Mouse (Mus musculus) midbrain, embryonic 10.5 days (tissue): ENCODE measurements at regions not wholly inside any gene's neighbourhood (a gene's known extent, or its start where the extent isn't known, plus 50 kb on each side); places are given as distances from the start of the nearest gene placed in this dataset.

Source experiments
- DNase-seq: peaks from one replicate; pipeline ENCODE4 v3.0.0-alpha.2; 2017; ENCODE audit warnings: low spot score
- H3K27ac ChIP-seq: fragments of 300-500 bp; sonication (generic); replicated peaks from 2 replicates; pipeline ENCODE4 v1.5.1; 2016; ENCODE audit warnings: mild to moderate bottlenecking
- H3K27me3 ChIP-seq: fragments of 300-500 bp; sonication (generic); 2 replicates; pipeline ENCODE4 v1.6.1; 2016; ENCODE audit warnings: low read depth, mild to moderate bottlenecking; ENCODE audit not compliant: poor library complexity, severe bottlenecking
- H3K36me3 ChIP-seq: fragments of 300-500 bp; sonication (generic); 2 replicates; pipeline ENCODE4 v1.6.1; 2016; ENCODE audit warnings: mild to moderate bottlenecking, moderate library complexity
- H3K4me1 ChIP-seq: fragments of 300-500 bp; sonication (generic); 2 replicates; pipeline ENCODE4 v1.6.1; 2016
- H3K4me3 ChIP-seq: fragments of 300-500 bp; sonication (generic); 2 replicates; pipeline ENCODE4 v1.5.1; 2016; ENCODE audit warnings: mild to moderate bottlenecking, moderate library complexity
- H3K9me3 ChIP-seq: fragments of 300-500 bp; sonication (generic); replicated peaks from 2 replicates; pipeline ENCODE4 v1.6.1; 2016; ENCODE audit warnings: mild to moderate bottlenecking
- WGBS: fragments of 180-500 bp; shearing (Covaris S2); methylation state at CpG from one replicate; pipeline ENCODE4 v1.1.7; 2016; 5-methylcytosine and 5-hydroxymethylcytosine counted together

GRCm38 (mm10) chr3:38299898-38300751 lies 184.5 kb downstream of the Ankrd50 start:
- no peak for DNase-seq
- Histone ChIP-seq H3K9me3 (no peaks in the 10 kb centered on the region), H3K27ac (no peak overlapping the region), H3K4me3 (no peak overlapping the region), H3K4me1 (peaks cover 13% of the 10 kb centered on the region), H3K36me3 (no peaks in the 10 kb centered on the region), H3K27me3 (no peaks in the 10 kb centered on the region)
- WGBS: 74% methylated on average over 11 of the region's 11 CpGs

GRCm38 (mm10) chr3:38299236-38299897 lies 185.3 kb downstream of the Ankrd50 start:
- no peak for DNase-seq
- WGBS: 32% methylated on average over 2 of the region's 2 CpGs

GRCm38 (mm10) chr3:38297499-38297898 lies 187.1 kb downstream of the Ankrd50 start:
- Histone ChIP-seq H3K4me3 (no peak overlapping the region), H3K4me1 (peaks cover 13% of the 10 kb centered on the region), H3K27ac (no peak overlapping the region), H3K9me3 (no peaks in the 10 kb centered on the region), H3K36me3 (no peaks in the 10 kb centered on the region), H3K27me3 (no peaks in the 10 kb centered on the region)
- 76% methylated on average over 2 of the region's 2 CpGs for WGBS
- DNase-seq: no peak

More at GRCm38 (mm10) chr3:38299236-38299897, 185.3 kb downstream of the Ankrd50 start:
- Histone ChIP-seq H3K27me3 (no peaks in the 10 kb centered on the region), H3K4me1 (peaks cover 13% of the 10 kb centered on the region), H3K27ac (peak overlapping the region; percentile 52), H3K9me3 (no peaks in the 10 kb centered on the region), H3K4me3 (no peak overlapping the region), H3K36me3 (no peaks in the 10 kb centered on the region)

GRCm38 (mm10) chr3:38289062-38289461 lies 195.6 kb downstream of the Ankrd50 start:
- peaks cover 4% of the 10 kb centered on the region; the same call in 1 of the 2 replicates for H3K9me3 ChIP-seq
- 64% methylated on average over 3 of the region's 3 CpGs for WGBS

GRCm38 (mm10) chr3:38283687-38284124 lies 200.9 kb downstream of the Ankrd50 start:
- Histone ChIP-seq H3K27me3 (no peaks in the 10 kb centered on the region), H3K27ac (0 out of 2 replicates have a peak overlapping the region, but pooled peaks have one; percentile 13), H3K4me3 (no peak overlapping the region), H3K9me3 (peaks cover 4% of the 10 kb centered on the region; the same call in 1 of the 2 replicates), H3K36me3 (no peaks in the 10 kb centered on the region), H3K4me1 (no peaks in the 10 kb centered on the region)
- WGBS: 58% methylated on average over 11 of the region's 11 CpGs
- no peak for DNase-seq

More at GRCm38 (mm10) chr3:38289062-38289461, 195.6 kb downstream of the Ankrd50 start:
- Histone ChIP-seq H3K27ac (no peak overlapping the region), H3K4me1 (peaks cover 3% of the 10 kb centered on the region; the same call in 1 of the 2 replicates), H3K27me3 (no peaks in the 10 kb centered on the region), H3K4me3 (no peak overlapping the region), H3K36me3 (no peaks in the 10 kb centered on the region)
- no peak for DNase-seq

GRCm38 (mm10) chr3:38282891-38283290 lies 201.8 kb downstream of the Ankrd50 start:
- Histone ChIP-seq H3K27ac (no peak overlapping the region), H3K4me3 (no peak overlapping the region), H3K9me3 (peaks cover 4% of the 10 kb centered on the region; the same call in 1 of the 2 replicates), H3K36me3 (no peaks in the 10 kb centered on the region), H3K27me3 (no peaks in the 10 kb centered on the region), H3K4me1 (no peaks in the 10 kb centered on the region)
- no peak for DNase-seq
- 92% methylated on average over 4 of the region's 4 CpGs for WGBS

GRCm38 (mm10) chr3:38281683-38282082 lies 203.0 kb downstream of the Ankrd50 start:
- 78% methylated on average over 4 of the region's 4 CpGs for WGBS
- H3K9me3 ChIP-seq: peaks cover 4% of the 10 kb centered on the region; the same call in 1 of the 2 replicates
- H3K27ac ChIP-seq: no peak overlapping the region
- H3K27me3 ChIP-seq: no peaks in the 10 kb centered on the region
- H3K4me1 ChIP-seq: no peaks in the 10 kb centered on the region
- no peaks in the 10 kb centered on the region for H3K36me3 ChIP-seq
- DNase-seq: no peak
- no peak overlapping the region for H3K4me3 ChIP-seq

GRCm38 (mm10) chr3:38280876-38281275 lies 203.8 kb downstream of the Ankrd50 start:
- Histone ChIP-seq H3K27me3 (no peaks in the 10 kb centered on the region), H3K9me3 (no peaks in the 10 kb centered on the region), H3K4me1 (no peaks in the 10 kb centered on the region), H3K36me3 (no peaks in the 10 kb centered on the region), H3K27ac (no peak overlapping the region), H3K4me3 (no peak overlapping the region)
- no peak for DNase-seq
- 87% methylated on average over 6 of the region's 6 CpGs for WGBS

GRCm38 (mm10) chr3:38280105-38280504 lies 204.5 kb downstream of the Ankrd50 start:
- no peaks in the 10 kb centered on the region for H3K36me3 ChIP-seq
- no peaks in the 10 kb centered on the region for H3K9me3 ChIP-seq
- no peak overlapping the region for H3K27ac ChIP-seq
- H3K27me3 ChIP-seq: no peaks in the 10 kb centered on the region
- DNase-seq: no peak
- peaks cover 4% of the 10 kb centered on the region; the same call in 1 of the 2 replicates for H3K4me1 ChIP-seq
- no peak overlapping the region for H3K4me3 ChIP-seq
- 87% methylated on average over 3 of the region's 3 CpGs for WGBS

- no peak overlapping the region for H3K27ac ChIP-seq
- no peaks in the 10 kb centered on the region for H3K36me3 ChIP-seq
- WGBS: 95% methylated on average over 1 of the region's 1 CpGs
- no peak for DNase-seq
- H3K4me3 ChIP-seq: no peak overlapping the region
- peaks cover 6% of the 10 kb centered on the region; the same call in 1 of the 2 replicates for H3K4me1 ChIP-seq
- no peaks in the 10 kb centered on the region for H3K27me3 ChIP-seq
- H3K9me3 ChIP-seq: no peaks in the 10 kb centered on the region
Measured at GRCm38 (mm10) chr3:38276948-38277504, 207.6 kb downstream of the Ankrd50 start.

GRCm38 (mm10) chr3:38275321-38275720 lies 209.3 kb downstream of the Ankrd50 start:
- peaks cover 6% of the 10 kb centered on the region; the same call in 1 of the 2 replicates for H3K4me1 ChIP-seq
- 44% methylated on average over 2 of the region's 2 CpGs for WGBS
- peak; percentile 17 for DNase-seq
- H3K27me3 ChIP-seq: no peaks in the 10 kb centered on the region
- H3K9me3 ChIP-seq: no peaks in the 10 kb centered on the region
- no peak overlapping the region for H3K27ac ChIP-seq
- H3K36me3 ChIP-seq: no peaks in the 10 kb centered on the region
- no peak overlapping the region for H3K4me3 ChIP-seq

GRCm38 (mm10) chr3:38270742-38271141 lies 213.9 kb downstream of the Ankrd50 start:
- H3K27ac ChIP-seq: no peak overlapping the region
- WGBS: 72% methylated on average over 6 of the region's 6 CpGs
- DNase-seq: no peak
- H3K9me3 ChIP-seq: no peaks in the 10 kb centered on the region
- H3K27me3 ChIP-seq: no peaks in the 10 kb centered on the region
- H3K36me3 ChIP-seq: no peaks in the 10 kb centered on the region
- H3K4me3 ChIP-seq: no peak overlapping the region
- H3K4me1 ChIP-seq: peaks cover 6% of the 10 kb centered on the region; the same call in 1 of the 2 replicates
